Mouse (Mus musculus) testis, adult 2 months (tissue): ENCODE data around the gene Mast4.

ENCODE experiments used
- CTCF ChIP-seq: fragments of 200-500 bp; IDR thresholded peaks from 2 replicates; pipeline ENCODE4 v1.5.1; 2012; ENCODE audit warnings: low read depth, mild to moderate bottlenecking, inconsistent platforms, low read length, moderate library complexity; ENCODE audit not compliant: control insufficient read depth, insufficient read depth, insufficient replicate concordance
- POLR2A ChIP-seq: fragments of 200-500 bp; IDR thresholded peaks from 2 replicates; pipeline ENCODE4 v1.6.1; 2012; ENCODE audit warnings: low read depth, mild to moderate bottlenecking, inconsistent platforms, low read length, moderate library complexity; ENCODE audit not compliant: control insufficient read depth

GRCm38 (mm10) chr13:102994098-102994497, 340.2 kb downstream of the Mast4 start:
- TF ChIP-seq POLR2A (no peak), CTCF (no peak)
